Mouse (Mus musculus) thymus, postnatal 25 days (tissue): ENCODE results near the gene Gys1.
"Not testable (repeated sequence)": the region's sequence is repeated elsewhere in the genome, so short reads cannot be mapped to it uniquely, and the experiment has no call there.

Experiments used
- DNase-seq: peaks from one replicate; pipeline ENCODE4 v3.0.0; 2022

Gys1 gene

DNA sequence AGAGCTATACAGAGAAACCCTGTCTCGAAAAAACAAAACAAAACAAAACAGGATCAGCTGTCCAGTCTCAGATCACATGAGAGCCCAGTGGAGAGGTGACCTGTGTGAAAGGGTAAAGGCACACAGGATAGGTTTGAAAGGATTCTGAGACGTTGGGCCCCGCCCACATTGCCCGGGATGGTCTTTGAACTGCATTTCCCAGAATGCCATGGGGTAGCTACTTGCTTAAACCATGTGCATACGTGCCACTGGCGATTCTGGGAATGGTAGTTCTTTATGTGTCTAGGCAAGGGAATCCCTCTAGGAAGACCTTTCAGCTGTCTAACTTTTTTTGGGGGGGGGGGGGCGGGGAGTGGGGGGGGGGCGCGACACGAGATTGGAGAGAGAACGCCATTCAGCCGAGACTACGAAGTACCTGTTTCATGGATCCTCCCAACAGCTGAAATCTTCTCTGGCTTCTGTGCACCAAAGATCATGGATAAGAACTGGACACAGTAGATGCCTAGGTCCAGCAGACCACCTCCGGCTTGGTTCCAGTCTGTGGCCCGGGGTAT lies 46.8 kb downstream of the Gys1 start, which contains the start of gene Tulp2:
Tulp2 (plus strand) TSS at position 504 of the 554 bp plus-strand sequence.
- DNase-seq = peak; percentile 75

DNA sequence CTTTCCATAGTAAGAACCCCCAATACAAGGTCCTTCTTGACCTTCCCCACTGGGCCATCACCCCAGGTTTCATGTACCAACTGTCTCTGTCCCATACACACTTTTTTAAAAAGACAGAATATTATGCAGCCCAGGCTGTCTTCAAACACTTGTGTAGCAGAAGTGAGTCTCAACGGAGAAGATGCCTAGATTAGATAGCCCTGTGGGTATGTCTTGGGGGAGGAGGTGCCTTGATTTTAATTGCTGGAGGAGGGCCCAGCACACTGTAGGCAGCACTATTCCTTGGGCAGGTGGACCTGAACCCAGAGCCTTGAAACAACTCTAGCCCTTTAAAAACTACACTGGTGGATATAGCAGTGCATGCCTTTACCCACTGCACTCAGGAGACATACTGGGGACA lies 47.5 kb downstream of the Gys1 start:
- DNase-seq = no peak

DNA sequence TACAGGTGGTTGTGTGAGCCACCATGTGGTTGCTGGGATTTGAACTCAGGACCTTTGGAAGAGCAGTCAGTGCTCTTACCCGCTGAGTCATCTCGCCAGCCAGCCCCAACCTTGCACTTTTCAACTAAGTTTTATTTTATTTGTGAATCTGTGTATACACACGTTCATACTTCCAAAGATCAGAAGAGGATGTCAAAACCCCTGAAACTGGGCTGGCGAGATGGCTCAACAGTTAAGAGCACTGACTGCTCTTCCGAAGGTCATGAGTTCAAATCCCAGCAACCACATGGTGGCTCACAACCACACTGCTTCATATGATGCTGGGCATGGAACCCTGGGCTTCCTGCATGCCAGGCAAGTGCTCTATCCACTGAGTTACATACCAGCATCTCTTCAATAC lies 50.3 kb downstream of the Gys1 start:
- DNase-seq = not testable (repeated sequence)

DNA sequence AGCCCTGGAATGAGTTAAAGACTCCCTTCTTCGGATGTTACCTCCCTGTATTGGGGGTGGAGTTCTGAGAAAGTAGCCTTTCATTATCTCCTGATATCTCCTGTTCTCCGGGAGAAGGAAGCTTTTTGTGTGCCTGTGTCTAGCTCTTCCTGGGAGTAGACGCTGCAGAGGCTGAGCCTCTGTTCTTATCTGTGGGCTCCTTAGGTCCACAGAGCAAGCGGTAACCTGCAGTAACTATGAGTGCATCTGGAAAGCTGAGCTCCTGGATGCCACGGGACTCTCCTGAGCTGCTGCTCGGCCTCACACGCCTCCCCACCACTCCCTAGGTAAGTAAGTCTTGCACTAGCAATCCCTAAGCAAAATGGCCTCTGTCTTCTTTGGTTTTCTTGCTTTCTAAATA lies 51.5 kb downstream of the Gys1 start:
- no peak for DNase-seq

DNA sequence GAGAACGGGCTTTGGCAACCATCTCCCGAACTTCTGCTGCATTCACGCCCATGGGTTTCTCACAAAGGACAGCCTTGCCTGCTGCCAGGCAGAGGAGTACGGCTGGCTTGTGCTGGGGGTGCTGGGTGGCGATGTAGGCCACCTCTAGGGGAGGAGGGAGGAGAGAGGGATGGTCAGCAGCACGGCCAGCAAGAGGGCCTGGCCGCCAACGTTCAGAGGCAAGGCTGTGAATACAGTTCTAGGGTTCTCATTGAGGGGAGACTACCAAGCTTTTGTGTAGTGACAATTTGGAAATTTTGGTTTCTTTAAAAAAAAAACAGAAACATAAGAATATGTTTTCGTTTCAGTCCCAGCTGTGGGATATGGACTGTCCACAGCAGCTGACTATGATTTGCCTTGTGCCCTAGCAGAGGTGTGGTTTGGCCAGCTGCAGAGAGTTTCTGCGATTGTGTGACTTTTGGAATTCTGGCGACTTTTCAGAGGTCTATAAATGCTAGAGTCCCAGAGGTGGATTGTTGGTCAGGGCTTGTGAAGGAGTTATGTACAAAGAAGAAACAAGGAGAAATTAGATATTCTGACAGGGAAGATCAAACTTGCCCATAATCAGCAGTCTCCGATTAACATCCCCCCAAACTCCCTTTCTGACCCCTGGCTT lies 52.2 kb downstream of the Gys1 start, which contains the start of gene Gm45808:
Gm45808 (minus strand) TSS at position 51 of the 655 bp plus-strand sequence.
- DNase-seq = no peak

DNA sequence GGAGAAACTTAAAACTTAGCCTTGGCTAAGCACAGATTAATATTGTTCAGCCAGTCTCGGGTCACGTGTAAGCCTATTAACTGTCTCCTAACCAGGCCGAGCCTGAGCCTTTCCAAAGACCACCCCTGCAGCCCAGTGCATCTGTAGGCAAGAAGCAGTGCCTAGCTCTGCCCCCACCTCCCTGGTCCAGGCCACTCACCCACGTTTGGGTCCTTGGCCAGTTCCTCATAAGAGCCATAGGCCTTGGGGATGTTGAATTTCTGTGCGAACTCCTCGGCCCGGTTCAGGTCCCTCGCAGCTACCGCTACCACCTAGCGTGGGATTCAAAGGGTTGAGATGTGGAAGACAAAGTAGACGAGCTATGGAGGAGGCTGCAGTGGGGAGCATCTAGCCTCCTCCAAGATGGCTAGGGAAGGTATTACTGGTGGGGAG lies 53.2 kb downstream of the Gys1 start:
- DNase-seq = no peak

DNA sequence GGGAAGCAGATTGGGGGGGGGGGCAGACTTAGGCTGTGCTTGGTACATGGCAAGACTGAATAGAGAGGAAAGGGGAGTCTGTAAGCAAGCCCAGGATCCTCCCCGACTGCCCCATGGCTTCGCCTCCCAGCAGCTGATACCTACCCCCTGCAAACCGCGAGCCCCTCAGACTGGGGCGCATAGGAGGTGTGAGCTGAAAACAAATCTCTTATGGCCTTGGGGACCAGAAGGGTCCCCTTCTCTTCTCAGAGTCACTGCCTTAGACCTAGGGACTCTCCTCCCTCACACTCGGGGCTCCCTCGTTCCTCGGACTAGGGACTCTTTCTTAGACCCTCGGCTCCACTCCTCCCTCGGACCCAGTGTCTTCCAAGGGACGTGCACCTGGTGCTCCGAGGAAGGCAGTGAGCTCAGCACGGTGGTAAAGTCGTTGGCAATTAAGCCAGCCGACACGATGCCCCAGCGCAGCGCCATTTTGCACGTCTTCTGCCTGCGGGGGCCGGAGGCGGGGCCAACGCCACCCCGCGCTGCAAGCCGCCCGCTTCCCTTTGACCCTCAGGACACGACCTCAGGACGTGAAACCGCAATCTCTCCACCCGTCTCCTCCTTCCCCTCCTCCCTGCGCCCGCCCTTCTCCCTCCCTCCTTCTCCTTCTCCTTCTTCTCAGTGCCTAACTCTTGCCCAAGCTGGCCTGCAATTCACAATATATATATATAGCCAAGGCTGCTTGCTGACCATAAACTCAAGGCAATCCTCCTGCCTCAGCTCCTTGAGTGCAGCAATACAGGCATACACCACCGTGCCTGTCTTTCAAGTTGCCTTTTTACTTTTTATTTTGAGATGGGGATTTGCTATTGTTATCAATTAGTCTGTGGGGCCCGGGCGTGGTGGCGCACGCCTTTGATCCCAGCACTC lies 53.9 kb downstream of the Gys1 start, which contains the start of gene Dhdh:
Dhdh (minus strand) TSS at position 513 of the 912 bp plus-strand sequence.
- peak; percentile 38 for DNase-seq

DNA sequence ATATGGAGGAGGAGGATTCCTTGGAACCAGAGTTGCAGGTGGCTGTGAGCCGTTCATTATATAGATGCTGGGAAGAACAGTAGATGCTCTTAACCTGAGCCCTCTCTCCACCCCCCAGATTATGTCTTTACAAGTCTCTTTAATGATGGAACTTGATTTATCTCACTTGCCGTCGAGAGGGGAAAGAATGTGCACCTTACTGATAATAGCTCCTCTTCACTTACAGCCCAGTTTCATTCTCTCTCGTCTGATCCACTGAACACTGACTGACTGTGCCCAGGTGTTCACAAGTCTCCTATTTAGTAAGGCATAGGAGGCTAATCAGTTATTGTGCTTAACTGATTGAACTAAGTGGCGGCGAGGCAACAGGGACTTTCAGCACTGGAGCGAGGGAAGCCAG lies 54.9 kb downstream of the Gys1 start:
- no peak for DNase-seq

DNA sequence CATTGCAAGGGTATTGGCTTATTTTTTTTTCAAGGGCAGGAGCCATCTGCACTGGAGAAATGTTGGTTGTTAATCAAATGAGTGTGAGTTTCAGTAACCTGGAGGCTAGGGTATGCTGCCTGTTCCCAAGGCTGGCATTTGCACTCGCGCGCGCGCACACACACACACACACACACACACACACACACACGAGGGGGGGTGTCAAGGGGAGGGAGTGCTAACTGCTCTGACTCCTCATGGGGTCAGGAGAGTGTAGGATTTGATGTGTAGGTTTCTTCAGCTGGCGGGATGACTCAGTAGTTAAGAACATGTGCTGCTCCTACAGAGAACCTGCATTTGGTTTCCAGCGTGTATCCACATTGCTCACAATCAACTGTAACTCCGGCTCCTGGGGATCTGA lies 56.2 kb downstream of the Gys1 start:
- DNase-seq = no peak

DNA sequence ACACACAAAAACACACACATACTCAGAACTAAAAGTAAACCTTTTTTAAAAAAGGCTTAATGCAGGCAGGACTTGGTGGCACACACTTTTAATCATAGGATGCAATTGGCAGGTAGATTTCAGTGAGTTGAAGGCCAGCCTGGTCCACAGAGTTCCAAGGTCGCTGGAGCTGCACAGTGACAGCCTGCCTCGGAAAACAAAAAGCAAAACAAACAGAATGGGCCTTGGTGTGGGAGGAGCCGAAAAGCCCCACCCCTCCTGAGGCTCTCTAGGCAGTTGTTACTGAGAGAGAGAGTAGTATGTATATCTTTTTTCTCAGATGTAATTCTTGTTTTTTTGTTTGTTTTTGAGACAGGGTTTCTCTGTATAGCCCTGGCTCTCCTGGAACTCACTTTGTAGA lies 56.6 kb downstream of the Gys1 start:
- DNase-seq = no peak

DNA sequence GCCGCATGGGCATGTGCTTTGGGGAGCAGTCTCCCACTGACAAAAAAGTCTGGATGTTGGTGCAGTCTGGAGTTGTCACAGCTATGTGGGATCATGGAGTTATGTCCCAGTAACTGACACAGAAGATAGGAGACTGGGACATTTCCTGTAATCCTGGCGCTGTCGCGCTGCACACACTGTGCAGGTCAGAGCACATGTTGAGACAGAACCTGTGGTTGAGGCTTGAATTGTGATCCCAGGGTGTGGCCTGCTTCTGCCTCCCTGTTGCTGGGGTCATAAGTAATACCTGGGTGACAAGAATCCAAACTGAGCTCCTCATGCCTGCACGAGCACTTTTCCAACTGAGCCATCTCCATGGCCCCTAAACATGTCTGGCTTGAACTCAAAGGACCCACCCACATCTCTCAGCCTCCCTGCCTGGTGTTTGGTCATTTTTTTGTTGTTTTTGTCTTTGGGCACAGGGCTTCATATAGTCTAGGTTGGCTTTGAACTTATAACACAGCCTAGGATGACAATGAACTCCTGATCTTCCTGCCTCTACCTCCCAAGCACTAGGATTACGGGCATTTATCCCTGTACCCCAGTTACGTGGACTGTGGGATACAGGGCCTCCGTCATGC lies 57.7 kb downstream of the Gys1 start:
- no peak for DNase-seq

DNA sequence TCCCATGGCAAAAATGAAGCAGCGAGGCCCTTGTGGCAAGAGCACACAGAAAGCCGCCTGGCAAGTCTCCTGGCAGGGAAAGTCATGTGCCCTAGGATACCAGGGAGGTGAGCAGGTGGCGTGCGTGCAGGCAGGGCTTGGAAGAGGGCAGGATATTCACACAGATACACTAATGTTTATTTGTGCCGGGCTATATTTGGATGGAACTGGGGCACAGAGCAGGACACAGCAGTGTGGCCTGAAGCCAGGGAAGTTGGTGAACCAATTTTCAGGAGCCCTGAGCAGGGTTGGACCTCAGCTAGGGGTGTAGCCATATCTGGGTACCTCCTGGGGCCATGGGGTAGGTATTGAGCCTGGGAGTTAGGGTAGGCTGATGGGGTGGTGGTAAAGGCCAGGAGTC lies 58.3 kb downstream of the Gys1 start:
- DNase-seq = no peak

DNA sequence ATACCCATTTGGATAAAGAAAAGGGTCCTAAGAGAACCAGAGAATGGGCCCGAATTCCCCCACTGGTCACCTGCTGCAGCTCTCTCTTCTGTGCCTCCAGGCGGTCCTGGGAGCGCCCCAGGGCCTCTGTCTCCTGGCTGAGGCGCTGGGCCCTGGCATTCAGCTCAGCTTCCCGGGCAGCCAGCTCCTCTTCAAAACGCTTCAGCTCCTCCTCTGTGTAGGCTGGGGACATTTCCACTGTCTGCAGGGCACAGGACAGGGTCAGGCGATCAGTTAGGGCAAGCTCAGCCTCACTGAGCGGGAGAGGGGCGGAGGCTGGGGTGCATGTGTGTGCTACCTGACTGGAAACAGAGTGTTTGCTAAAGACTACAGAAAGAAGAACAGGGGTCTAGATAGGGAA lies 59.9 kb downstream of the Gys1 start:
- no peak for DNase-seq

DNA sequence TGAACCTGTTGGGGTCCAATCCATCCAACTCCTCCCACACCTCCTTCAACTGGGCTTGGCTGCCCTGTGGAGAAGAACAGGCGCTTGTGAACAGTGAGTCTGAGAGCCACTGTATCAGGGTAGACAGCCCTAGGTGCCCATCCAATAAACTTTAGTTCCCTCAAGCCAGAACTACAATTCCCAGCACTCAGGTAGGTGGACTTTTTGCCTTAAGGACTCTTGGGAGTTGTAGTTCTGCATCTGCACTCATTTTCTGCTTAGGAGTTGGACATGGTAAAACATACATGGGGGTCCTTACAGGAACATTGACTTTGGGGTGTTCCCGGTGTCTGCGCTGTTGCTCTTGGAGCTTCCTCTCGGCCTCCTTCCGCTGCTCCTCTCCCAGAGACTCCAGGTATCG lies 63.8 kb downstream of the Gys1 start:
- DNase-seq = no peak
